Mouse (Mus musculus) lung, postnatal 4 days (tissue): ENCODE data around the gene Tmem242.

Source experiments
- DNase-seq, 2 experiments: peaks; one replicate each; pipeline ENCODE4 v3.0.0; 2021

The Tmem242 gene

DNA sequence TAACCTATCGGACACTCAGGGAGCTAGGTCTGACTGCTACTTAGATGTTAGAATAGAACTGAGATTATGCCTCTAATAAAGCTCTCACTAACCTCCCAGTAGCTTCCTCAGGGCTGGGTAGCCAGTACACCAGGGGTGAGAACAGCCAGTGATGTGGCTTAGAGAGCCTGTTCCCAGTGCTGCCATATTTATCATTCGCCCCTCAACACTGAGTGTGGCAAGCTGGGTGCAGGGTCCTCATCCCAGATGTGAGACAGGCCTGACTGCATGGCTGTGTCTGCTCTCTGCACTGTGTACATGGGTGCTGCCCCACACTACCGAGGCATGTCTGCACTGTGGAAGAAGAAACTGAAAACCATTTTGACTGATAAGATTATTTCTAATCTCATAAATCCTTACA, 26.0 kb downstream of the Tmem242 start:
- DNase-seq: no peak

DNA sequence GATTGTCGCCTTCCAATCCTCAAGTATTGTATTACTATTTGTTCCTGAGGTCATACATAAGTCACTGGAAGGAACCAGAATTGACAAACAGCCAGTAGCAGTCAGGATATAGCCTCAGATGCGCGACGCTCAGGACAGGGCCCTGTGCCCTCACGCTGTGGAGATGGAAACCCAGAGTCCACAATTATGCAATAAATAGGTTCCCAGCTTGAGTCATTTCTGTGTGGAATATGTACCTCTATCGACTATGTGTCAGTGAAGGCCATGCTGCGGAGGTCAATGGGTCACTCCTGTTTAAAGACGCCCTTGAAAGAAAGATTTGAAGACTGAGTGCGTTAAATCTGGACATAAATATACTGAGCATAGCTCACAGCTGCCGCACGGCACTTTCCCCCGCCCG, 26.7 kb downstream of the Tmem242 start:
- no peak for DNase-seq

DNA sequence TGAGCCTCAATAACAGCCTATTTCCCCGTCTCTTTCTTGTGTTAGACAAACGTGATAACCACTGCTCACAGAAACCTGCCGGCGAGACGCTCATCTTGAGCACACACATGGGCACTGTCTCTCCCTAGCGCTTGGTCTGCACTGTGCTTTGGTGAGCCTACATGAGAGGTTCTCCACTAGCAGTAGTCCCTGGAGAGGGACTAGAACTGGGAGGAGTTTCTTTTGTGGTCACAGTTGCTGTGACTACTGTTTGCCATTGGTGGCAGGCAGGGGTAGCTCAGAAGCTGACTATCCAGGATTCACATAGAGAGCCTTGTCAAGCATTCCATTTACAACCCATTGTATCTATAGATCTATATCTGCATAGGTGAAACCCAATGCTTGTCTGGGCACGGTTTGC, 27.3 kb downstream of the Tmem242 start:
- no peak for DNase-seq

DNA sequence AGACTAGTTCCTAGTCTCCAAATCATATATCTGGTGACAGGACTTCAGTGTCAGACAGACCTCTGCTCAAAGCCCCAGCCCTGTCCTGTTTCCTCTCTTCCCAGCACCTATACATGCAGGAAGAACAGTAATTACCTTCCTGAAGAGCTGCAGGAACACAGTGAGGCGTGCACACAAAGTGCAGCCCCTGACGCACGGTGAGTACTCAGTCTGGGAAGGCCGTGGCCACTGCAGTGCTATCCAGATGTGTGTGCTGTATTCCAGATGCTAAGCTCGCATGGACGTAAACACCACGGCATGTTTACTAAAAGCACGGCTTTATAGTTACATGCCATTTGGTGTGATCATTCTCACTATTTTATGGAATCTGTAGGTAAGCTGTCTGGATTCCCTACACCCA, 27.8 kb downstream of the Tmem242 start:
- no peak for DNase-seq

DNA sequence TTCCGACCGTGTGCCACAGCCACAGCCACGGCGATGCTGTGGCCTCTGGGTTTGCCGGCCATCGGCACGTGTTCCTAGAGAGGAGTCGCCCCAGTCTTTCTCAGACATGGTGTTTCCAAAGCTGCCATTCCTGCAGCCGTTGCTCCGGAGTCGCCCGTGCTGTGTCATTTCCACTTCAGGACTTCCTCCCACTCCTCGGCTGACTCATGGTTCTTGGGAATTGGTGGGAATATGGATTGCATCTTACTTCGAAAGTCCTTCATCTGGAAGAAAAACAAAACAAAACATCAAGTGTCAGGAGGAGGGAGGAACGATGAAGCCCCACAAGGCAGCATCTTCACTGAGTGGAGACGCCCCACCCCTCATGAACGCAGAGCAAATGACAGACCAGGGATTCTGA, 28.9 kb downstream of the Tmem242 start:
- DNase-seq: no peak

DNA sequence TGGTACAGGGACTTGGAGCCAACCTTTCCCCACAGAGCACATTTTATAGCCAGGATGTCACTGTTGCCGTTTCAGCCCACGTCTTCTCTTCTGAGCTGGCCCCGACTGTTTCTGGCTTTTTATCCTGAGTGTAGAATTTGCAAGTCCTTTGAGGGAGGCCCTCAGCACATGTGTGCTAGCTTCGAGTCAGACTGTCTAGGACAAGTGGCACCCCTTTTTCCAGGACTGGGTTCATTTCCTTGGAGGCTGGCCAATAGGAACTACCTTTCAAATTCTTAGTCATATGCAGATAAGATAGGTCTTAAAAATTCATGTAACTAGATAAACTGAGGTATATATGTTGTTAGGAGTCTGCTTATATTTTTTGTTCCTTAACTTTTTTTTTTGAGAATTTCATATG, 29.7 kb downstream of the Tmem242 start:
- DNase-seq: no peak

DNA sequence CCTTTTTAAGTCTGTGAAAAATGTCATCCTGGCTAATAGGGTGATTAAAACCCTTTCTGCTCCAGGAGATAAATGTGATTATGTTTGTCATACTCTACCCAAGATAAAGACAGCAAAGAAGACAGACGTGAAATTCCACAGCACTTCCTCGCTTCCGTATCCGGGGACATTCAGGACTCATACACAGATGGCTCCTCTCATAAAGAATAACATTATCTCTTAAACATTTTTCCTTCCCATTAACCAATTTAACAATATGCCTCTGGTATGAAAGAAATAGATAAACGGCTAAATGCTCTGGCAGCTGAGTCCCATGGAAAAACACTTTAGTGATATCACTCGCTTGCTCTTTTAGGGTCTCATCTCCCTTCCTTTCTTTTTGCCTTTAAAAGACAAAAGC, 33.0 kb downstream of the Tmem242 start:
- no peak for DNase-seq

DNA sequence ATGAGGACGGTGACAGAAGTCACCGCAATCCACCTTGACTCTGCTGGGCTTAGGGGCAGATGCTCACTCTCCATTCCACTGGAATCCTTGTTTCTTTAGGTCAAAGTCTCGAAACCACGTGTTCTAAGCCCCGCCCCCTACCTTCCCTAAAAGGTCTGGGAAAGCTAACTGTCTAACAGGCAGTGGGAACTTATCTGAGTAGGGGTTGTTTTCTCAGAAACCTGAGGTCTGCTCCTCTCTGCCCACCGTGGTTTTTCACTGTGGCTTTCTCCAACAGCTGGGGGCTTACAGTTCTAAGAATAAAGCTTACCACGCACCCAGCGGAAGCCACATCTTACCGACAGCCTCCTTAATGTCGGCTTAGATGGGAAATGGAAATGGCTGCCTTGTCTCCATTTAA, 33.5 kb downstream of the Tmem242 start:
- DNase-seq: no peak

DNA sequence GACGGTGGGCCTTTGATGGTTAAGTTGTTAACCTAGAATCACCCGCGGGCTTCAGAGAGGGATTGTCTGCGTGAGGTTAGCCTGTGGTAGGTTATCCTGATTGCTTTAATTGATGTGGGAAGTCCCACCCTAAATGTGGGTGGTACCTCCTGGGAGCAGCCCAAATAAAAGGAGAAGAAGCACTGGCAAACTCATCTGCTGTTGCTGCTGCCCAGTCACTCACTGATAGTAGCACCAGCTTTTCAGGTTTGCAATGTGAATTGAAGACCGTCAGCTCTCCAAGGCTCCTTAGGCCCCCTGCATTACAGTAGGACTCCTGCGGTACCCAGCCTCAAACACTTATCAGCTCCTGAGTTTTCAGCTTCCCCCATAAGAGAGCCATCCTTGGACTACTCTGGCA, 36.2 kb downstream of the Tmem242 start:
- DNase-seq: no peak

DNA sequence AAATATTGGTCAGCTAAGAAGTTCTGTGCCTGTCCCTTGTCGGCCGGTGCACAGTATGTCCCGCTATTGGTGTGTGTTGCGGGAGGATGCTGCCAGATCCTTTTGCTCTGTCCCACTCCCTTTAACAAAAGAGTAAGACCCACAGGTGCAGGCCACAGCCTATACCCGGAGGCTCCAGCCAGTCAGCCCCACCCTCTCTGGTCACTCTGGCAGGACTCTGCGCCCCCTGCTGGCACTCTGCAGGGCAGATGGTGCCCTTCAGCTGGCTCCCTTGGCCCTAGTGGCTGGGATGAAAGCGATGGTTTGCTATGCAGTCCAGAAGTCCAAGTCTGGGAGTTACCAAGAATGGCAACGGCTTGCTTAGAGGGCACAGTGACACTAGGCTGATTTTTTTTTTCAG, 37.4 kb downstream of the Tmem242 start:
- DNase-seq: peak; percentile 84 to 86

DNA sequence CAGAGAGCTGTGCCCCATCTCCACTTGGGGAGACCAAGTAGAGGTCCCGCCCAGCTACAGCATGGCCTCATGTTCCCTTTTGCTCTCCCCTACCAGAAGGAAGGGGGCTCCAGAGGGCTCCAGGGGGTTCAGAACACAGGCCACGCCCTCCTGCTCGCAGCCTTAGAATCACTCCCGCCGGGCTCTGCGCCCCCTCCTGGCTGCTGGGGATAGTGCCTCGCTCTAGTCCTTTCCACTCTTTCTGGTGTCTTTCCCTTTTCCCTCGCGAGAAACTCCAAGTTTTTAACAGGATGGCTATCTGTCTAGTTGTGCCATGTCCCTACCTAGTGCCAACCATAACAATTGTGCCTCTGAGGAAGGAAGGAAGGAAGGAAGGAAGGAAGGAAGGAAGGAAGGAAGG, 38.0 kb downstream of the Tmem242 start:
- DNase-seq: peak; percentile 67 to 79

DNA sequence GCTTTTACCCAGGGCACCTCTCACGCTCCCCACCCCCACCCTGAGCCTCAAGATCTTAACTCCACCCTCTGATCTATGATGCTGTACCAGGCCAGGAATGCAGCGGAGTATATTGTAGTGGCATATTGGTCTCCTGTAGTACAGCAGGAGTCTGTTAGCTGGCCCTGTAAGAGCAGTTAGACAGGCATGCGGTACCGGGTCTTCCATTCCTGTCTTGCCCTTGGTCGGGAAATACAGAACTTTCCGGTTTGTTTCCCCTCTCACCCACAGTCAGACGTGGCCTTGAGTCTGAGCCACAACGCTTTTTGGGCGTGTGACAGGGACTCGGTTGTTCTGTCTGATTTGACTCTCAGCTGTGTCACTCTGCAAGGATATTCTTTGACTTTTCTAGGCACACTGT, 38.8 kb downstream of the Tmem242 start:
- DNase-seq: no peak

DNA sequence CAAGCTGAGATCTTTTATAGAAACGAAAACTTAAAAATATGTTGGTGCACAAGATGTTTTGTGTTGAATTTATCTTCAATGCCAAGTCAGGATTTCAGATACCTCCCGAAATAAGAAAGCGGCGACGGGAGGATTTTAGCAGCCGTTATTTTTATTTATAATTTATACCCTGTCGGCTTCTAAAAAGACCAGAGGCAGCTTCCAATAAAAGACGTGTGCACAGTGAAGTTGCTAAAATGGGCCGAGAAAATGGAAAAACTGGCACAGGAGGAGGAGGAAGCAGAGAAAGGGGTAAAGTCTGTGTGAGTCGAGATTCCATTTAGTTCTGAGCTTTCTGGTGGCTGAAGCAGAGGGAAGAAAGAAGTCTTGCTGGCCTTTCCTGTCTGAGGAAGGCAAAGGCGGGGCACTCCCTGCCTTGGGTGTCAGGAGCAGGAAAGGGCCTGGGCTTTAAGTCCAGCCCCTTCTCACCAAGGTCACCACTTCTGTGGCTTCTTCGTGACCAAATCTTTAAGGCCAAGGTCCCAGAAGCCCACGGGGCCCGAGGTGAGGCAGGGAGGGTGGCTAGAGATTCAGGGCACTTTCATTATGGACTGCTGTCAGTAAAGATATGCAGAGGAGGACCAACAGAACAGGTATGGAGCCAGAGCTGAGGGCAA, 39.5 kb downstream of the Tmem242 start:
- DNase-seq: no peak

DNA sequence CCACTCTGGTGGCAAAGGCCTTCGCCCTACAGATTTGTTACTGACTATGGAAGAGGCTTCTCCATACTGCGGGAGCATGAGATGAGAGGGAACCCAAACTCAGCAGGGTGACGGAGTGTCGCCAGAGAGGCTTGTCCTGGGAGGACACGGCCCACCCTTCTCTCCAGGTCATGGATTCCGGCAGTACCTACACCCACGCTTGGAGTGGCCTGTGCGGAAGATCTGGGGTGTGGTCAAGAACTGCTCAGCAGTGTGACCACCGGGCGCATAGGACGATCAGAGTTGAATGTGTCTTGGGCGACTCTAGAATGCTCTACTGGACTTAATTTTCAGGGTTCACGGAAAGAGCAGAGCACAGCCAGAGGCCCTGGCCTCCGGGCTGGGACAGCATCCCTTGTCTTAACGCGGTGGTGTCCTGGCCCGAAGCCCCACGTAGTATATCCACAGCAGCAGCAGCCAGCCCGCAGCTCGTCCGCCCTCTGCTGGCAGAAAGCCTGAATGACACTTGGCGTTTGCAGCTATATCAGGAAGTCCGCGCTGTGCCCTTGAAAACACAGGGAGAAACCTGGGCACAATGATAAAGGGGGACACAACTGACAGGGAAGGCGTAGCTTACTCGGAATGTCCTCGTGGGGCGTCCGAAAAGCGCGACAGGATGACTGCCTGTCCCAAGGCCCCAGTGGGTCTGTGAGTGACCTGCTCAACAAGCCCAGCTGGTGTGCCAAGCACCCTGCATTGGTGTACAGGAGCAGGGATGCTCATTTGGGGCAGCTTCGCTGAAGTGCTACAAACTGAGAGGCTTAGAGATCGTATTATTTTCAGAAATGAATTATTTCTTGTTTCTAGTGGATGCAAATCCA, 42.7 kb downstream of the Tmem242 start:
- DNase-seq: peak; percentile 84 to 89

DNA sequence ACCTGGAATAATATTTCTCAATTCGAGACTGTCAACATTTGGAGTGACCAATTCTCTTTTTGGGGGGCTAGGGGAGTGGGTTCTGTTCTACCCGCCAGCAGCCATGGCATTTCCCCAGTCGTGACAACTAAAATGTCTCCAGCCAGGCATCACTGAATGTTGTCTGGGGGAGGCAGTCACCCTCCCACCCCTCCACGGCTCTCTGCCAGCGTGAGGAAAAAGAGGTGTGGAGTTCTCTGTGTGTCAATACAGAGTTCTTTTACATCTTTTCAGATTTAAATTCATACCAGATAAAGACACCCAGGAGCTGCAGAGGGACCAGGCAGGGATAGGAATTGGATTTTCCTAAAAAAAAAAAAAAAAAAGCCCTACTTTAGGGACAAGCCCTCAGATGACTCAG, 43.8 kb downstream of the Tmem242 start:
- DNase-seq: no peak

DNA sequence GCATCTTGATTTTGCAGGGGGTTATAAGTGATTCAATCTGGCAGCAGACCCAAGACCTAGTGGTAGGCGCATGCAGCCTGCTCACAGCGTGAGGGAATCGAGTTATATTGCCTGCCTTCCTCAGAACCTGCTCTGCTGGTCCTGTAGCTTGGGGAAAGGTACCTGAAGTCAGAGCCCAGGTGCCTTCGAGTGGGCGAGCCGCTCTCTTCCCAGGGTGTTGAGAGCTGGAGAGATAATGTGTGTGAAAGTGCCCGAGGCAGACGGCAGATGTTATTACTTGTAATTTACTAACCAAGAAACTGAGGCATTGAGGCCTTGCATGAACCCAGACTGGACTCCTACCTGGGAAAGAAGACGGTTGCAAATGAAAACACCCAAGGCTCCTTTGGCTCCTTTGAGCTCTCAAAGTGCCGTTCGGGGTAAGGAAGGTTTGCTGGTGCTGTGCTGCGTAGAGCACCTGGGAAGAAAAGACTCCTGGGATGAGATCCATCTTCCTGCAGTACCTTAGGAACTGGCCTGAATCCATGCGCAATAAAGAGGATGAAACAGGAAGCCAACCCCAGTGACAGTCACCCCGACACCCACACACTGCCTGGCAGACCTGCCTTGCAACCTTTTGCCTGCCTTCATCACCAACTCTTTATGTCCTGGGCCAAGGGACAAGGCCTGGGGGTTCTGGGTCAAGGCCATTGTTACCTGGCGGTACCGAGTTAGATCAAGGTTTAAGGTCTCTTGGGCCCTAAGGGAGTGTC, 44.4 kb downstream of the Tmem242 start:
- no peak for DNase-seq

DNA sequence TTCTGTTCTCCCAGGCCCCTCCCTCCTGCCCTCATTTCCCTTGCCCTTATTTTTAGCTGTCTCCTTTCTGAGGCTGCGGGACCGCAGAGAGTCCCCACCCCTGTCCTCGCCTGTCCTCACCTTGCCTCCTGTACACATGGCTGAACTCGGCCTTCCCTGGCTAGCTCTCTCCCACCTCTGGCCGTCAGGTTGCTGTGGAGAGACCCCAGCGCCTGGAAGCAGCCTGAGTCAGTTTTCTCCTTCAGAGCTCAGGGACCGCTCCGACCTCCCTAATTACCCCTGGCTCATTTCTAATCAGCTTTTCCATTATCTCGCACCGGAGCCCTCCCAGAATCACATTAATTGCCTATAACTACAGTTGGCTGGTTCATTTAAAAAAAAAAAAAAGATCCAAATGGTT, 49.4 kb downstream of the Tmem242 start:
- no peak for DNase-seq

DNA sequence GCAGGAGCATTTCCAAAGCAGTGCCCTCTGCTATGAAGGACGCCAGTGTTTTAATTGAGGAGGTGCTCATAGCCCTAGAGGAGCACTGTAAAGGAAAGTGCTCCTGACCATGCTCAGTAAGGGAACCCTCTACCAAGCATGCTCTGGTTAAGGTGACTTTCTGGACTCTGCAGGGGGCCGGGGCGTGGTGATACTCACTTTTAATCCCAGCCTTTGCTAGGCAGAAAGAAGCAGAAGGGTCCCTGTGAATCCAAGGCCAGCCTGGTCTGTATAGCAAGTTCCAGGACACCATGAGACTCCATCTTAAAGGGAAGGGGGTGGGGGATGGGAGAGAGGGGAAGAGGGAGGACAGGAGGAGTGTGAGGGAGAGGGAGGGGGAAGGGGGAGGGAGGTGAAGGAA, 51.7 kb downstream of the Tmem242 start:
- DNase-seq: no peak

DNA sequence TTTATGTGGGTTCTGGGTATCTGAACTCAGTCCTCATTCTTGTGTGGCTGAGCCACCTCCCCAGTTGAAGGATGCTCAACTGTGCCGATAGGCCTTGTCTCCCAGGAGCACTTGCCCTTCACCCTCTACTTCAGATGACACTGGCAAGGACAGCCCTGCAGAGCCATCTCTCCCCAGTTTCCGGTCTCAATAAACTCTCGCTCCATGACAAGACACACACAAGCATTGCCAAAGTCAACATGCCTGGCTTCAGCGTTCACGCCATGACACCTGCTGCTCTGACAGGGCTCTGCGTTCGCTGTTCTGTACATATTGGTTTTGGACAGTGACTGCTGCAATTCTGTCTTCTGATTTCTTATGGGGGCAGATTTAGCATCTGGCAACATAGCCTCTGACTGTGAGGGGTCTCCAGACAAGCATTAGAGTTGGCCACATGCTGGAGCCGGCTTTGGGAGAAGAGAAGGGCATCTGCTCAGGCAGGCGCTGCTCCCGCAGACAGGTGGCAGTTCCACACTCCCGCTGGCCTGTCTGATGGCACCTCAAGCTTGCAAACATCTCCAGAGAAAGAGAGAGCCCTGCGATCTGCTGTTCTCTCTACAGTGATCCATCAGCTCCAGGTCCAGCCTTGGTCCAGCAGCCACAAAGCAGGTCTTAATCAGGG, 53.0 kb downstream of the Tmem242 start:
- no peak for DNase-seq

DNA sequence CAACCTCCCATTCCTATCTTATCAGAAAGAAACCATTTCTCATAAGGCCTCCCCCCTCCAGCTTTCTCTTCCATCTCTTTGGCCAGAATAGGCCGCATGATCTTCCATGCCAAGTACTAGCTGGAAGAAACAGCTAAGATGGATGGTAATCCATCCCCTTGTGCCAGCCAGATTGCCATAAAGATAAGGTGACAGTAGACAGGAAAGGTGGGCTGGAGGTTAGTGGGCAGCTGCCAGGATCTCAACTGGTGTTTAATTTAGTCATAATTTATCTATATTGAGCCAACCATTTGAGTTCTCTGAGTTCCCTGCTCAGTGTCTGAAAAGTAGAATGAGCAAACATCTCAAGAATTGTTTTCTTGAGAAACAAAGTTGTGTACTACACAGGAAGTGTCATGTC, 54.4 kb downstream of the Tmem242 start:
- DNase-seq: no peak

DNA sequence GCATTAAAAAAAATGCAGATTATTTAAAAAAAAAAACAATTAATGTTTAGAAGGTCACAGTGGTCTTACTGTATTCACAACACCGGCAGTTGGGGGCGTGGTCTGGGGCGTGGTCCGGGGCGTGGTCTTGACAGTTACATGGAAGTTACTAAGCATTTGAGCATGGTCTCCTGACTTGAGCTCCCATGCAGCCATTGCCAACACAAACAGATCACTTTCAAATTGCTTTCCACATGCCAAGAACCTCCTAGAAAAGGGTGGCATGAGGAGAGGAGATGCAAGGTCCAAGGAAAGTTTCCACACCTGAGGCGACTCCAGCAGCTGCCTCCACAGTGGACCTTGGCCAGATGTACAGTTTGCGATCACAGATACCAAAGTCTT, 62.1 kb downstream of the Tmem242 start:
- peak in 1 of 2 experiments; percentile 21 for DNase-seq

DNA sequence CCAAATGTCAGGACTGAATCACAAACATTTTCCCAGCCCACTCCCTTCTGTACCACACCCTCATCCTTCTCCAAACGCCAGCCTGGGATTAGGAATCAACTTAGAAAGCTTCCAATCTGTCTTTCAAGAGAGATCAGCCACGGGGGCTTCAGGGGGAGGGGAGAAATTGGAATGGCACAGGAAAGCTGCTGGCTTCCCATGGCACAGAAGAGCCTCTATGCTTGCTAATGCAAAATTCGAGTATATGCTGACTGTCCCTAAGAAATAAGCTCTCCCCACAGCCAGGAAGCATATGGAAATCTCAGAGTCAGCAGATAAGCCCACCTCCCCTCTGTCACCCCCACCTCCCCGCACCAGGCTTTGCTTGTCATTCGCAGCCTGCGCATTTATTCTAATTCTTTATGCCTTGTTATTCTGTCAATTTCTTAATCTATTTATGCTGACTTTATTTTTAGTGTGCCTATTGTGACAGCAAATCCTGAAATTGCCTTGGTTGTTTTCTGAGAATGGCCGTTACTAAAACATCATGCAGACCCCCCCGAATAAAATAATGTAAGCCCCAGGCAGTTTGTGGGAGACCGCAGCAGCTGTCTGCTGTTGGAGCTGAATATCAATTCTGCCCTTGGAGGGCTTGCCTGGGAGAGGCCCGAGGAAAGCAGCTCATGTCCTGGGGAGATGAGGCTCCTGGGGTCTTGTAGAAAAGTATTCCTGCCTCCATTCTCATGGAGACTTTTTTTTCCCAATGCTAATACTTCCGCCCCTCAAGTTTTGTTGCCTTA, 62.7 kb downstream of the Tmem242 start:
- no peak for DNase-seq

DNA sequence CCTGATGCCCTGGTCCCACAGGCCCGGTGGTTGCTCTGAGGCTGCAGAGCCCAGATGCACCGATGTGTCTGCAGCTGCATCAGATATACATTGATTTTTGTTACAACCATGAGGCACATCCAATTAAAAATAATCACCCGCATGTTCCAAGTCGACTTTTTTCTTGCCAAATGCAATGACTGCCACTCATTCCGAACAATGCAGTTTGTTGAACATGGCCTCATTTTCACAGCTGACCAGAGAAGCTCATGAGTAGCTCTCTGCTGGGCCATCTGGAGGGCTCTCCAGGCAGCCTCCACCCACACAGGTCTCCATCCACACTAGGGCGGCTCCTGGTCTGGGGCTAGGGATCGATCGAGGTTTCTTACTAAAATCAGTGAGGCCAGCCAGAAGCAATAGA, 67.1 kb downstream of the Tmem242 start:
- DNase-seq: no peak
